Mouse (Mus musculus) cortical plate, adult 2 months (tissue): ENCODE results near the gene Eepd1.

Source experiments
- CTCF ChIP-seq: fragments of 200-500 bp; IDR thresholded peaks from 2 replicates; pipeline ENCODE4 v1.5.1; 2011; ENCODE audit warnings: mild to moderate bottlenecking, control low read depth, low read length; ENCODE audit not compliant: insufficient read depth; ENCODE audit errors: extremely low read depth
- POLR2A ChIP-seq: fragments of 200-500 bp; IDR thresholded peaks from 2 replicates; pipeline ENCODE4 v1.6.1; 2011; ENCODE audit warnings: mild to moderate bottlenecking, low read length, control low read depth; ENCODE audit not compliant: insufficient read depth; ENCODE audit errors: extremely low read depth

DNA sequence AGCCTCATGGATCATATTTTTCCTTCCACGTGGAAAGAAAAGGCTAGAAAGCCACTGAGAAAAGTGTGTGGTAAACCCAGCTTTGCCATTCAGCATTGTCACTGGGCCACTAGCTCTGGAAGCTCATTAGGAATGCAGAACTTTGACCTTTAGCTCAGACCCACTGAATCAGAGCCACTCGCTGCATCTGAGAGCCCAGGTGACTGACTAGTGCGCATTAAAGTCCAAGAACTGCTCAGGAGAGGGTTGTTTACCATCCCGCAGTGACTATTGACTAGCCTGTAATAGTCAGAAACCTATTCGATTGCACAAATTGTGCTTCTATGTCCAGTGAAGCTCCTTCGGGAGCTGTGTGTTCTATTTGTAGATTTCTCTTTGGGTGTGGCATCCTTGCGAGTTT lies 68.8 kb downstream of the Eepd1 start:
- TF ChIP-seq POLR2A (no peak), CTCF (no peak)
